Mouse (Mus musculus) G1E (cell line): ENCODE data around the gene 1700018F24Rik. TPM values are rescaled to one million over a fixed set of nuclear protein-coding genes. Genes with fewer than 3 reads are reported as not detected.
A peak's percentile ranks its signal among the peaks of the same experiment; 100 is the strongest.
"Not testable (repeated sequence)": the region's sequence is repeated elsewhere in the genome, so short reads cannot be mapped to it uniquely, and the experiment has no call there.

Experiments
- ATAC-seq: 2 replicates; pipeline ENCODE4 v1.8.0; 2016; ENCODE audit warnings: mild to moderate bottlenecking; ENCODE audit not compliant: insufficient number of reproducible peaks, poor library complexity, low FRiP score, severe bottlenecking; ENCODE audit errors: extremely low read depth
- DNase-seq: peaks from one replicate; pipeline ENCODE4 v3.0.0; 2012; ENCODE audit warnings: low spot score
- H3K27me3 ChIP-seq: 2 replicates; pipeline ENCODE4 v1.6.1; 2012; ENCODE audit warnings: mild to moderate bottlenecking, low read length, inconsistent platforms; ENCODE audit not compliant: insufficient read depth
- H3K36me3 ChIP-seq: replicated peaks from 2 replicates; pipeline ENCODE3; 2012; ENCODE audit warnings: mild to moderate bottlenecking, inconsistent platforms
- H3K4me1 ChIP-seq: 2 replicates; pipeline ENCODE4 v1.6.1; 2012; ENCODE audit warnings: low read depth, low read length, inconsistent platforms, mixed read lengths; ENCODE audit not compliant: insufficient read depth
- H3K4me3 ChIP-seq: 2 replicates; pipeline ENCODE4 v1.5.1; 2012; ENCODE audit warnings: low read depth, mild to moderate bottlenecking, inconsistent platforms, low read length, moderate library complexity, mixed read lengths
- H3K9me3 ChIP-seq: replicated peaks from 2 replicates; pipeline ENCODE4 v1.6.1; 2012; ENCODE audit warnings: inconsistent platforms
- CTCF ChIP-seq: IDR thresholded peaks from 2 replicates; pipeline ENCODE4 v1.5.1; 2012; ENCODE audit warnings: low read depth, low read length, inconsistent platforms, mixed read lengths
- GATA1 ChIP-seq: IDR thresholded peaks from 2 replicates; pipeline ENCODE4 v1.6.1; 2012; ENCODE audit warnings: borderline replicate concordance, low read length, inconsistent platforms, mixed read lengths
- GATA2 ChIP-seq: IDR thresholded peaks from 2 replicates; pipeline ENCODE4 v1.6.1; 2012; ENCODE audit warnings: low read depth, low read length, inconsistent platforms, borderline replicate concordance
- POLR2AphosphoS5 ChIP-seq: IDR thresholded peaks from 2 replicates; pipeline ENCODE4 v1.6.1; 2012; ENCODE audit warnings: low read depth, low read length, inconsistent platforms; ENCODE audit not compliant: insufficient replicate concordance
- TAL1 ChIP-seq: conservative IDR thresholded peaks from 2 replicates; pipeline ENCODE4 v1.6.1; 2012; ENCODE audit warnings: low read depth, low read length, inconsistent platforms, mixed read lengths
- polyA plus RNA-seq: library from polyadenylated mRNA; stranded (reverse); fragments of >175 nt; gene quantifications from 2 replicates; pipeline ENCODE4 v1.2.3, GENCODE M21; 2012
- total RNA-seq, 2 experiments: library from RNA; stranded (forward) in 1 of 2; stranded (reverse) in 1 of 2; fragments of 200-1000 nt in 1 of 2; fragments of >200 nt in 1 of 2; fragmentation: Nextera tagmentation in 1 of 2; gene quantifications; 2 replicates each; pipeline ENCODE4 v1.2.3; 2014 to 2017

1700018F24Rik gene
- total and polyA plus RNA-seq, 3 experiments = not detected

- ATAC-seq (no peak), DNase-seq (no peak)
- Histone ChIP-seq H3K9me3 (no peaks in the 10 kb centered on the region), H3K4me1 (no peaks in the 10 kb centered on the region), H3K27me3 (no peaks in the 10 kb centered on the region; the same call in 1 of the 2 replicates), H3K36me3 (no peaks in the 10 kb centered on the region), H3K4me3 (no peak overlapping the region)
- TF ChIP-seq GATA1 = no peak
- no peak for TF ChIP-seq CTCF
- no peak for TF ChIP-seq GATA2
- no peak for TF ChIP-seq POLR2AphosphoS5
- no peak for TF ChIP-seq TAL1
These were observed 22.1 kb downstream of the 1700018F24Rik start for GRCm38 (mm10) chr5:145064765-145065340.

DNA sequence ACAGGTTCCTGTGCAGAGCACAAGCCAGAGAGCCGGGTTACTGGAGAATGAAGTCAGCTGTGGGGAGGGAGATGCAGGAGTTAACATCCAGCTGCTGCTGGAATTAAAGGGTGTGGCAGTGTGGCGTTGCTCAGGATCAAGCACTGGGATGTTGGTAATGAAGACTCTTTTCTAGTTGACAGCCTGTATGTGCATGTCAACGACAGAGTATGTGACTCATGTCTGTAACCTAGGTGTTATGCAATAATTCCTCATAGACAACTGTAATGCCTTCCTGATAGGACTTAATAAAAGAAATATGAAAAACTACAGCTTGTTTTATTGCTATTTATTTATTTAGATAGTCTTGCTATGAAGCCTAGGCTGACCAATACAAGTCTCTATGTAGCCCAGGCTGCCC lies 26.1 kb downstream of the 1700018F24Rik start:
- no peaks in the 10 kb centered on the region for H3K4me1 ChIP-seq
- no peaks in the 10 kb centered on the region for H3K9me3 ChIP-seq
- no peak overlapping the region for H3K4me3 ChIP-seq
- TF ChIP-seq POLR2AphosphoS5 = no peak
- TF ChIP-seq TAL1 = no peak
- TF ChIP-seq GATA1 = no peak
- no peak for TF ChIP-seq GATA2
- ATAC-seq = no peak
- H3K36me3 ChIP-seq = no peaks in the 10 kb centered on the region
- peaks cover 4% of the 10 kb centered on the region for H3K27me3 ChIP-seq
- no peak for DNase-seq

DNA sequence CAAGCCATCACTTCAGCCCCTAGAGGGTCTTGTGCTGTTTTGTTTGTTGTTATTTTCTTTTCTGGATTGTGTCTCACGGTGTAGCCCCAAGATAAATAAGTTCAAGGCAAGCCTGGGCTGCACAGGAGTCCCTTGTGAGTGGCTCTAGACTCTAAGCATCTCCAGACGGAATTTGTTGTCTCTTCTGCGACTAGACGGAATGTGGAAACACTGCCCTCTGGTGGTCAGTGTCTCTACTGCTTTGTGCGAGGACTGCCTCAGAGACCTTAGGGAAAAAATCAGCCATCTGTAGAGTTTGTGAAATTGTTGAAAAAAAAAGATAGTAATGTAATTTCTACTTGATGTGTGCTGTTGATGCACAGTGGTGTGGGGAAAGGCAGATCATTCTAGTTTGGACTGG lies 26.9 kb downstream of the 1700018F24Rik start:
- peak; percentile 57; the same call in 1 of the 2 replicates for ATAC-seq
- DNase-seq = no peak

DNA sequence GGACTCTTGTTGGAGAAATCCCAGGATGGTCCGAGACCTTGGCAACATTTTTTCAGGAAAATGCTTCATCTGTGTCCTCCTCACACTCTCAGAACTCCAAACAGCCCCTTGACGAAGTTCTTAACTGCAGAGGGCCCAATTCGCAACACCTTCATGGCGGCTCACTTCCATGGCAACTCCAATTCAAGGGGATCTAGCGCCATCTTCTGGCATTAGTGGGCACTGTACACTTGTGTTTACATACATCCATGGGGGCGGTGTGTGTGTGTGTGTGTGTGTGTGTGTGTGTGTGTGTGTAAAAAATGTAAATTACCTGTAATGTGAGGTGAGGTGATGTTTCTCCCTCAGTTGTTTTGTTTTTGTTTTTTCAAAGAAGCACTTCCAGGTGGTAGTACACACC lies 28.6 kb downstream of the 1700018F24Rik start:
- Histone ChIP-seq H3K9me3 (no peaks in the 10 kb centered on the region), H3K27me3 (peaks cover 4% of the 10 kb centered on the region), H3K4me3 (no peak overlapping the region), H3K4me1 (no peaks in the 10 kb centered on the region), H3K36me3 (no peaks in the 10 kb centered on the region)
- no peak for TF ChIP-seq TAL1
- TF ChIP-seq CTCF = peak; percentile 12; the same call in 1 of the 2 replicates
- ATAC-seq (no peak), DNase-seq (no peak)

More for the DNA sequence above, 26.9 kb downstream of the 1700018F24Rik start:
- TF ChIP-seq CTCF = peak; percentile 72
- no peak for TF ChIP-seq TAL1
- Histone ChIP-seq H3K9me3 (no peaks in the 10 kb centered on the region), H3K27me3 (peaks cover 4% of the 10 kb centered on the region), H3K4me3 (no peak overlapping the region), H3K36me3 (no peaks in the 10 kb centered on the region), H3K4me1 (no peaks in the 10 kb centered on the region)

DNA sequence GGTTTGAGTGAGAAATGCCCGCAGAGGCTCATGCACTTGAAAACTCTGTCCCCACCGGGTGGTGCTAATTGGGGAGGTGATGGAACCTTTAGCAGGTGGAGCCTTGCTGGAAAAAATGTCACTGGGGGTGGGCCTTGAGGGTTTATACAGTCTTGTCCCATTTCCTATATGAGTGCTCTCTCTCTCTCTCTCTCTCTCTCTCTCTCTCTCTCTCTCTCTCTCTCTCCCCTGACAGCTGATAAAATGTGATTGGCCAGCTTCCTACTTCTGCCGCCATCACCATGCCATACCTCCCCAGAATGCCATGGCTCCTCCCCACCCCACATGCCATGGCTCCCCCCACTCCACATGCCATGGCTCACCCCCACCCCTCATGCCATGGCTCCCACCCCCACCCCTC lies 32.3 kb downstream of the 1700018F24Rik start:
- Histone ChIP-seq H3K4me1 (no peaks in the 10 kb centered on the region), H3K9me3 (no peaks in the 10 kb centered on the region), H3K4me3 (no peak overlapping the region), H3K36me3 (no peaks in the 10 kb centered on the region), H3K27me3 (peaks cover 17% of the 10 kb centered on the region)
- no peak for DNase-seq
- no peak for ATAC-seq
- TF ChIP-seq GATA1 (no peak), GATA2 (no peak), POLR2AphosphoS5 (no peak), CTCF (no peak), TAL1 (no peak)

DNA sequence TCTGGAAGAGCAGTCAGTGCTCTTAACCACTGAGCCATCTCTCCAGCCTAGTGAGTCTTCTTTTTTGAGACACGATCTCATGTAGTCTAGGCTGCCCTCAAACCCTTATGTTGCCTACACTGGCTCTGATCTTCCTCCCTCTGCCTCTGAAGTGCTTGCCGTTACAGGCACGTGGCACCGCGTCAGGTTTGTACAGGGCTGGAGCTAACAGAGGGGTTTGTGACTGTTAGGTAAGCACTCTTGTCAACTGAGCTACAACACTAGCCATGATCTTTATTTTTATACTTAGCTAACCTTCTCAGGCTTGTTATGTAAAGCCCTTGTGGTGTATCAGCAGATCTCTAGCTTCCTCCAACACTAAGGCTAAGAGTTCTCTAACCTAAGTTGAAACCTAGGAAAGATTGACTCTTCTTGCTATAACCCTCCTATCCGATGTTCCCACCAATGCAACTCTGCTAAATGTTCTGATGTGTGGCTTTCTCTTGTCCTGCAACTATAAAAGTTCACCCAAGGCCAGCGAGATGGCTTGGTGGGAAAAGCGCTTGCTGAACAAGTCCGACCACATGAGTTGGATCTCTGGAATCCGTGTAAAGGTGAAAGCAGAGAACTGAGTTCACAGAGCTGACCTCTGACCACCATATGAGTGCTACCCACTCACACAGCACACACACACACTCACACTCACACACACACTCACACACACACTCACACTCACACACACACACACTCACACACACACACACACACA lies 39.2 kb downstream of the 1700018F24Rik start:
- Histone ChIP-seq H3K36me3 (peaks cover 12% of the 10 kb centered on the region), H3K27me3 (peaks cover 17% of the 10 kb centered on the region; the same call in 1 of the 2 replicates), H3K9me3 (no peaks in the 10 kb centered on the region), H3K4me3 (no peak overlapping the region), H3K4me1 (peaks cover 21% of the 10 kb centered on the region)
- ATAC-seq (no peak), DNase-seq (no peak)
- TF ChIP-seq POLR2AphosphoS5 (no peak), GATA2 (no peak), GATA1 (no peak), CTCF (no peak), TAL1 (no peak)

- Histone ChIP-seq H3K4me3 (peak overlapping the region; percentile 76; the same call in 1 of the 2 replicates), H3K27me3 (peaks cover 14% of the 10 kb centered on the region; the same call in 1 of the 2 replicates), H3K36me3 (peaks cover 16% of the 10 kb centered on the region), H3K4me1 (peaks cover 21% of the 10 kb centered on the region)
- DNase-seq, ATAC-seq, H3K9me3 ChIP-seq: not testable (repeated sequence)
These were observed 40.4 kb downstream of the 1700018F24Rik start for GRCm38 (mm10) chr5:145083201-145083600.
